Mouse (Mus musculus) spleen, adult 2 months (tissue): ENCODE data around the gene Smyd3. TPM values are rescaled to one million over a fixed set of nuclear protein-coding genes. Genes with fewer than 3 reads are reported as not detected.

Source experiments
- DNase-seq, 2 experiments: peaks; one replicate each; pipeline versions ENCODE4 v3.0.0 to v3.0.0-alpha.2; 2012 to 2021; ENCODE audit warnings: low spot score in 2 of 2, low read depth in 1 of 2
- H3K27ac ChIP-seq: fragments of 200-500 bp; 2 replicates; pipeline ENCODE4 v1.5.1; 2012; ENCODE audit warnings: low read length, inconsistent platforms; ENCODE audit not compliant: insufficient read depth
- H3K27me3 ChIP-seq: fragments of 200-500 bp; 2 replicates; pipeline ENCODE4 v1.6.1; 2012; ENCODE audit warnings: mild to moderate bottlenecking, moderate library complexity, low read length, inconsistent platforms; ENCODE audit not compliant: control insufficient read depth, insufficient read depth
- H3K36me3 ChIP-seq: fragments of 200-500 bp; 2 replicates; pipeline ENCODE4 v1.6.1; 2012; ENCODE audit warnings: mild to moderate bottlenecking, low read length, inconsistent platforms; ENCODE audit not compliant: control insufficient read depth, insufficient read depth
- H3K4me1 ChIP-seq: fragments of 200-500 bp; 2 replicates; pipeline ENCODE4 v1.6.1; 2011; ENCODE audit warnings: inconsistent platforms; ENCODE audit not compliant: control insufficient read depth, insufficient read depth, insufficient read length
- H3K4me3 ChIP-seq: fragments of 200-500 bp; 2 replicates; pipeline ENCODE4 v1.5.1; 2011; ENCODE audit warnings: mild to moderate bottlenecking, inconsistent platforms; ENCODE audit not compliant: insufficient read depth, insufficient read length; ENCODE audit errors: extremely low read depth
- CTCF ChIP-seq: fragments of 200-500 bp; IDR thresholded peaks from 2 replicates; pipeline ENCODE4 v1.5.1; 2011; ENCODE audit warnings: mild to moderate bottlenecking, inconsistent platforms; ENCODE audit not compliant: insufficient read depth, insufficient read length, insufficient replicate concordance; ENCODE audit errors: extremely low read depth
- POLR2A ChIP-seq: fragments of 200-500 bp; IDR thresholded peaks from 2 replicates; pipeline ENCODE4 v1.6.1; 2011; ENCODE audit warnings: low read depth, low read length, inconsistent platforms
- WGBS: fragments of 180-500 bp; shearing (Covaris S2); methylation state at CpG from one replicate; pipeline ENCODE4 v1.1.7; 2018; 5-methylcytosine and 5-hydroxymethylcytosine counted together
- polyA plus RNA-seq: library from polyadenylated mRNA; depleted of rRNA; stranded (reverse); fragments of >200 nt; gene quantifications from 2 replicates; pipeline ENCODE4 v1.2.3, GENCODE M21; 2012; rRNA removed

Smyd3 gene
- polyA plus RNA-seq, 1 experiment: 3.6 TPM

DNA sequence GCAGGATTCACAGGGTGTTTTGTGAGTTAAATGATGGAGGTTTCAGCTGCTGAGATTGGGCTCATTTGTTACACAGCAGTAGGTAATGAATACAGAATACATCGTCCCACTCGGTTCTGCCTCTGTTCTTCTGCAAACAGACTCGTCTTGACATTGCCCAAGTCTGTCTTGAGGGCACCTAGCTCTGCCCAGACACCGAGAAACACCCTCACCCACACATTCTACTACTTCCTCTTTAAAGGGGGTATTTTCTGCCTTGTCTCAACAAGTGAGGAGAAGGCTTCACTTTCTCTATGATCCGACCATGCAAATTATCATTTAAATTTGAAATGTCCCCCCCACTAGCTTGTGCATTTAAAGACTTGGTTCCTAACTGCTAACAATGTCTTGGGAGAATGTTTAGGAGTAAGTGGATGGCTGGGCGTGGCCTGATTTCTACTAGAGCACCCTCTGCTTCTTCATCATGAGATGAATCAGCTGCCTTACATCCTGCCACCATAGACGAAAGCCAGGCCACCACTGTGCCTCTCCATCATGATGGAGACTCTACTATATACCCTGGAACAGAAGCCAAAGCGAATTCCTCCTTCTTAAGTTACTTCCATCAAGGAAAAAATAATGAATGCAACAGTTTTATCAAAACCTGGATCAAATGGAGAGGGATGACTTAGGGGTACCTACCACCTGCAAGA, 593.2 kb downstream of the Smyd3 start:
- 31% methylated on average over 8 of the region's 8 CpGs for WGBS
- no peak for DNase-seq

DNA sequence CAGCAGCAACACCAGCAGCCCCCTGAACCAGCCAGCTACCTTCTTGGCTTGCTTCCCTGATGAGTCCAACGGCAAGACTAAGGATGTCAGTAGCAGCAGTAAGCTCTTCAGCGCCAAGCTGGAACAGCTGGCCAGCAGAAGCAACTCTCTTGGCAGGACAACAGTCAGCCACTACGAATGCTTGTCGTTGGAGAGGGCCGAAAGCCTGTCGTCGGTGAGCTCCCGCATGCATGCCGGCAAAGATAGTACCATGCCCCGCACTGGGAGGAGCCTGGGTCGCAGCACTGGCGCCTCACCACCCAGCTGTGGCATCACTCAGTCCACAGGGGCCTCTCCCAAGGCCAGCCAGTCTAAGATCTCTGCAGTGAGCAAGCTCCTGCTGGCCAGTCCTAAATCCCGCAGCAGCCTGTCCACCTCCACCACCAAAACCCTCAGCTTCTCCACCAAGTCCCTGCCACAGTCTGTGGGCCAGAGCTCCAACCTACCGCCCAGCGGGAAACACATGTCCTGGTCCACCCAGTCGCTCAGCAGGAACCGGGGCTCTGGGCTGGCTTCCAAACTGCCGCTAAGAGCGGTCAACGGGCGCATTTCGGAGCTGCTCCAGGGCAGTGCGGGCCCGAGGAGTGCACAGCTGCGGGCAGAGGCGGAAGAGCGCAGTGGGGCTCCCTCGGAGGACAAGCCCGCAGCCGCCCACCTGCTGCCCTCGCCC, 600.5 kb downstream of the Smyd3 start:
- no peak for TF ChIP-seq CTCF
- no peak for TF ChIP-seq POLR2A
- Histone ChIP-seq H3K27me3 (no peaks in the 10 kb centered on the region), H3K4me1 (no peaks in the 10 kb centered on the region), H3K36me3 (no peaks in the 10 kb centered on the region), H3K4me3 (no peak overlapping the region), H3K27ac (no peak overlapping the region)
- 74% methylated on average over 31 of the region's 31 CpGs for WGBS
- DNase-seq: no peak

More for the DNA sequence above, 593.2 kb downstream of the Smyd3 start:
- no peak overlapping the region for H3K4me3 ChIP-seq
- no peaks in the 10 kb centered on the region for H3K4me1 ChIP-seq
- TF ChIP-seq POLR2A (no peak), CTCF (no peak)
- H3K27ac ChIP-seq: no peak overlapping the region
- no peaks in the 10 kb centered on the region for H3K36me3 ChIP-seq
- H3K27me3 ChIP-seq: no peaks in the 10 kb centered on the region

DNA sequence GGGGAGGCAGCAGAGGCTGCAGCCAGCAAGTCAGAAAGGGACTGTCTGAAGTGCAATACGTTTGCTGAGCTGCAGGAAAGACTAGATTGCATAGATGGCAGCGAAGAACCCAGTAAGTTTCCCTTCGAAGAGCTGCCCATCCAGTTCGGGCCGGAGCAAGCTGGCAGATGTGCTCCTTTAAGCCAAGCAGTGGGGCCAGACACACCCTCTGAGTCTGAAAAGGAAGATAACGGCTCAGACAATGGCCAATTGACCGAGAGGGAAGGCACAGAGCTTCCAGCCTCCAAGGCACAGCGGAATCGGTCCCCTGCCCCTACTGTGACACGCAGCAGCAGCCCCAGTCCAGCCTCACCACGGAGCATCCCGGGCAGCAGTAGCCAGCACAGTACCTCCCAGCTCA, 602.8 kb downstream of the Smyd3 start:
- Histone ChIP-seq H3K27me3 (no peaks in the 10 kb centered on the region), H3K4me1 (no peaks in the 10 kb centered on the region), H3K4me3 (no peak overlapping the region), H3K36me3 (no peaks in the 10 kb centered on the region), H3K27ac (no peak overlapping the region)
- DNase-seq: no peak
- no peak for TF ChIP-seq CTCF
- TF ChIP-seq POLR2A: no peak
- WGBS: 88% methylated on average over 12 of the region's 12 CpGs

- Histone ChIP-seq H3K27me3 (no peaks in the 10 kb centered on the region), H3K4me3 (no peak overlapping the region), H3K4me1 (no peaks in the 10 kb centered on the region), H3K36me3 (no peaks in the 10 kb centered on the region), H3K27ac (no peak overlapping the region)
- TF ChIP-seq CTCF (no peak), POLR2A (no peak)
- no peak for DNase-seq
- 47% methylated on average over 6 of the region's 6 CpGs for WGBS
Observed at GRCm38 (mm10) chr1:178912936-178913716, 604.7 kb downstream of the Smyd3 start.

- Histone ChIP-seq H3K4me1 (no peaks in the 10 kb centered on the region), H3K36me3 (no peaks in the 10 kb centered on the region), H3K27ac (no peak overlapping the region), H3K4me3 (no peak overlapping the region), H3K27me3 (no peaks in the 10 kb centered on the region)
- 48% methylated on average over 14 of the region's 14 CpGs for WGBS
- no peak for DNase-seq
- TF ChIP-seq POLR2A: no peak
- TF ChIP-seq CTCF: no peak
Observed at GRCm38 (mm10) chr1:178910951-178911350, 606.9 kb downstream of the Smyd3 start.

Other genes with a start within 250 kb of the Smyd3 start
- gene Tfb2m, start 28.2 kb upstream of the Smyd3 start, polyA plus RNA-seq: 4.4 TPM in 2 replicates
- 7.2 and 9.3 TPM in 2 replicates for gene Cnst, start 28.3 kb upstream of the Smyd3 start, polyA plus RNA-seq
- 1.4 and 1.8 TPM in 2 replicates for gene Sccpdh, start 150.2 kb upstream of the Smyd3 start, polyA plus RNA-seq
- not detected in 2 replicates for gene Kif28, start 227.2 kb upstream of the Smyd3 start, polyA plus RNA-seq